Mouse (Mus musculus) lung, postnatal 0 days (tissue): ENCODE measurements at regions not wholly inside any gene's neighbourhood (a gene's known extent, or its start where the extent isn't known, plus 50 kb on each side); places are given as distances from the start of the nearest gene placed in this dataset.

Source experiments
- CTCF ChIP-seq: IDR thresholded peaks from 2 replicates; pipeline ENCODE4 v1.5.1; 2016; ENCODE audit warnings: antibody characterized with exemption, mild to moderate bottlenecking
- EP300 ChIP-seq: IDR thresholded peaks from 2 replicates; pipeline ENCODE4 v1.6.1; 2016; ENCODE audit warnings: antibody characterized with exemption, mild to moderate bottlenecking, control low read depth

DNA sequence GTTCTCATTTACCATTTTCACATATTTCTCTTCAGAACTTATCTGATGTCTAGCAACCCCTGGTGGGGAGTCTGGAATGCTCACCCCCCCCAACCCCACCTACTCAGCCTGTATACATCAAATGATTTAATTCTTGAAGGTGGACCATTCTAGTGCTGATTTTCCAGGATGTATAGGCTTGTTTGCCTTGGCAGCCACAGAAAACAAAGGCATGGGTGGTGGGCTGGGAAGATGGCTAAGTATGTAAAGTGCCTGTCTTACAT is 305.7 kb downstream of the Ets1 start:
- TF ChIP-seq EP300 = no peak
- TF ChIP-seq CTCF = peak; percentile 39; the same call in 1 of the 2 replicates
